Mouse (Mus musculus) induced T-regulatory cell, adult 2 months (primary cell): ENCODE data around the gene Gpbp1l1.

Source experiments
- DNase-seq: peaks from one replicate; pipeline ENCODE4 v3.0.0-alpha.2; 2012; ENCODE audit warnings: low read depth

The Gpbp1l1 gene

DNA sequence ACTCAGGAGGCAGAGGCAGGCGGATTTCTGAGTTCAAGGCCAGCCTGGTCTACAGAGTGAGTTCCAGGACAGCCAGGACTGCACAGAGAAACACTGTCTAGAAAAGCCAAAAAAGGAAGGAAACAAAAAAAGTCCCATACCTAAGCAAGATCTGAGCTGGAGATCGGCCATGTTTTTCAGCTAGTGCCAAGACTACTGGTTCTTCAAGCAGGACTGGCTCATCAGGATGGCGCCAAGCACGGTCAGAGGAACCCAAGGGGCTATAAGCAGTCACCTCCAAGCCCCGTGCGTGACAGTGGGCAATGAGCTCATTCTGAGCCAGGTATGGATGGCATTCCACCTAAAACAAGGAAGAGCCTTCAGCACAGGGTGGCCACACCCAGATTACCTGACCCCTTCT lies 81.4 kb downstream of the Gpbp1l1 start:
- DNase-seq: no peak

DNA sequence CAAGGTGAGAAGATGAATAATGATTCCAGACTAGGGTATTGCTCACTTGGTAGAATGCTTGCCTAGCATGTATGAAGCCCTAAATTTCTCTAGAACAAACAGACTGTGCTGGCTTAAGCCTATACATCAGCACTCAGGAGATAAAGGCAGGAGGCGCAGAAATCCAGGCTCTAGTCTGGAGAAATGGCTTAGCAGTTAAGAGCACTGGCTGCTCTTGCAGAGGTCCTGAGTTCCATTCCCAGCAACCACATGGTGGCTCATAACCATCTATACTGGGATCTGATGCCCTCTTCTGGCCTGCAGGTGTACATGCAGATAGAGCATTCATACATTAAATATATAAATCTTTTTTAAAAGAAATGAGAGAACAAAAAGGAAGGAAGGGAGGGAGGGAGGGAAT lies 84.6 kb downstream of the Gpbp1l1 start:
- DNase-seq: no peak
